Mouse (Mus musculus) right cerebral cortex, postnatal 14 days (tissue): ENCODE results near the gene Vps37d.
"Not testable (repeated sequence)": the region's sequence is repeated elsewhere in the genome, so short reads cannot be mapped to it uniquely, and the experiment has no call there.

Source experiments
- DNase-seq: peaks from one replicate; pipeline ENCODE4 v3.0.0; 2022

The Vps37d gene

GRCm38 (mm10) chr5:135073349-135074150 is 4.5 kb downstream of the Vps37d start:
- no peak for DNase-seq

DNA sequence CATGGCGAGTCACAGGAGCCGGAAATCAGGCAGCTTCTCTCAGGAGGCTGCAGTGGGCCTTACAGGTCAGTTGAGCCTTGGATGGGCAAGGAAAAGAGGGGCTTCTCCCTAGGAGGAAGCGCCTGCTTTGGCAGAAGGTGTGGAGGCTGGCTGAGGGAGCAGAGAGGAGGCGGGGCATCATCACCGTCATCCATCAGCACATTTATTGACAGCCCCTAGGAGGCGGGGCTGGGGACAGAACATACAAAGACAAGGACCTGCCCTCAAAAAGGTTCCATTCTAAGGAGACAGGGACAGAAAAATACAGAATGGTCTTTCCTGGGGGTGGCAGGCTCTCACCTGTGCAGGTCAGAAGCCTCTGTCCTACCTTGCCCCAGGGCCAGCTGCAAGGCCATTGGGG is 5.3 kb downstream of the Vps37d start:
- DNase-seq = no peak

GRCm38 (mm10) chr5:135072061-135072460 is 6.0 kb downstream of the Vps37d start:
- DNase-seq = no peak

DNA sequence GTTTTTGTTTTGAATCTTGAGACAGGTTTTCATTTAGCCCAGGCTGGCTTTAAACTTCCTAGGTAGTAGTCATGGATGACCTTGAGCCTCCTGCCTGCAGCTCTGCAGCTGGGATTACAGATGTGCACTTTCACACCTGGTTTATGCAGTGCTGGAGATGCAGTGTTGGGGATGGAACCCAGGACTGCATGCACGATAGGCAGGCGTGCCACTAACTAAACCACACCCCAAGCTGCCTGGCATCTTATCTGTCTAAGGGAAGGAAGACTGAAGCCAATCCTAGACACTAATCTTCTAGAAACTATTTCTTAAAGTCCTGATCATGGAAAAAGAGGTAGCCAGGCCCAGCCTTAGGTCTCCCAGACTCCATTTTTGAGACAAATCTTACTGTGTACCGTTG is 7.6 kb downstream of the Vps37d start:
- DNase-seq = no peak

DNA sequence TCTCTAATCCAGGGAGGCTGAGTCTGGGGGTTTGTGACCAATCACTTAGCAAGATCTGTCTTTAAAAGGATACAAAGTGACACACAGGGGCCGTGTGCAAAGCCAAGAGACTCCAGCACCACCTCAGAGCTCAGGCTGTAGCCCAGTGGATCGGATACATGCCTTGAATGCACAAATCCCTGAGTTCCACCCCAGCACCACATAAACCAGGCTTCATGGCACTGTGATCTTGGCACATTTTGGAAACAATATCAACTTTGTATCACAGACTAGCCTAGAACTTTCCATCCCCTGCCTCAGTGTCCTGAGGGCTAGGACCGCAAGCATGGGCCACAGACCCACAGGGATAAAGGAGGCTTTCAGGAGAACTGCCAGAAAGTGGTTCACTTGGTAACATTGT is 12.1 kb downstream of the Vps37d start:
- DNase-seq = no peak

DNA sequence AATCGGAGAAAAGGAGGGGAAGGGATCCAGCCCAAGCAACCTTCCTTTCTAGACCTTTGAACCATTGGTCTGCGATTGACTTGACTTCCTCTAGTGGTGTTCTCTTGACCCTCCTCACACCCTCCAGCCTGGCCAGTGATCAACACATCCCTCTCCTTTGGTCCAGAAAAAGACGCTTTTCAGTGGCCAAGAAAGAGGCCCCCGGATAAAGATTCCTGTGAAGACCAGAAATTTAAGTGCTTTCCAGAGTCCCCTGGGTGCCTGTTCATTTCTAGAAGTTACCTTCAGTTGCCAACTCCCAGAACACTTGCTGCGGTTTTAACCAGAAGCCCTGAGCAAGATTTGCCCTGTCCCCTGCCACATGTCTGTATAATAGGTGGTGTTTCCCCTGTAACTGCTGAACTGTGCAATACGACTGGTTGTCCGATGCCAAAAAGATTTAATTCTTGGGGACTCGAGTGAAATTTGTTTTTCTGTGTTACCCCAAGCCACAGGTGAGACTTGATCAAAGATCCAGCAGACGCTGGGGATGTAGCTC is 13.1 kb downstream of the Vps37d start, which contains the start of gene Bud23:
TSS of gene Bud23 (minus strand) at position 51 of the 538 bp plus-strand sequence.
- DNase-seq = not testable (repeated sequence)

DNA sequence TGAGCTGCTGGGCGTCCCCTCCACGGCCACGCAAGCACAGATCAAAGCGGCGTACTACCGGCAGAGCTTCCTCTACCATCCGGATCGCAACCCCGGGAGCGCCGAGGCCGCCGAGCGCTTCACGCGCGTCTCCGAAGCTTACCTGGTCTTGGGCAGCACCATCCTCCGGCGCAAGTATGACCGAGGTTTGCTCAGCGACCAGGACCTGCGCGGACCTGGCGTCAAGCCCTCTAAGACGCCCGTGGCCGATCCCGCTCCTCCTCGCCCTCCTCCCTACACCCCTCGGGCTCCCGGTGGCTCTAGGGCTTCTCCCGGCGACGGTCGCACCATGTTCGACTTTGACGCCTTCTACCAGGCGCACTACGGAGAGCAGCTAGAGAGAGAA is 13.7 kb downstream of the Vps37d start:
- DNase-seq = no peak

GRCm38 (mm10) chr5:135063629-135064381 is 14.3 kb downstream of the Vps37d start, which contains the start of gene Dnajc30:
Dnajc30 (plus strand) TSS chr5:135064202.
- DNase-seq = peak; percentile 99

GRCm38 (mm10) chr5:135053356-135053755 is 24.7 kb downstream of the Vps37d start:
- DNase-seq = no peak

DNA sequence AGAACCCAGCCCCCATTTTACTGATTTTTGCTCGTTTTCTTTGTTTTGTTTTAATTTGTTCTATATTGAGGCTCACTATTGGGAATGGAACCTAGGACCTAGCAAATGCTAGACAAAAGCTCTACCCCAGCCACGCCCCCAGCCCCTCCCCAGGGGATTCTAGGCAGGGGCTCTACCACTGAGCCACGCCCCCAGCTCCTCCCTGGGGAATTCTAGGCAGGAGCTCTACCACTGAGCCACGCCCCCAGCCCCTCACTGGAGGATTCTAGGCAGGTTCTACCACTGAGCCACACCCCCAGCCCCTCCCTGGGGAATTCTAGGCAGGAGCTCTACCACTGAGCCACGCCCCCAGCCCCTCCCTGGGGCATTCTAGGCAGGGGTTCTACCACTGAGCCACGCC is 28.8 kb downstream of the Vps37d start:
- not testable (repeated sequence) for DNase-seq

- no peak for DNase-seq
Measured at GRCm38 (mm10) chr5:135048539-135048938, 29.5 kb downstream of the Vps37d start.

- DNase-seq = no peak
Measured at GRCm38 (mm10) chr5:135044575-135044974, 33.5 kb downstream of the Vps37d start.

- DNase-seq = no peak
Measured at GRCm38 (mm10) chr5:135042105-135042788, 35.8 kb downstream of the Vps37d start.

DNA sequence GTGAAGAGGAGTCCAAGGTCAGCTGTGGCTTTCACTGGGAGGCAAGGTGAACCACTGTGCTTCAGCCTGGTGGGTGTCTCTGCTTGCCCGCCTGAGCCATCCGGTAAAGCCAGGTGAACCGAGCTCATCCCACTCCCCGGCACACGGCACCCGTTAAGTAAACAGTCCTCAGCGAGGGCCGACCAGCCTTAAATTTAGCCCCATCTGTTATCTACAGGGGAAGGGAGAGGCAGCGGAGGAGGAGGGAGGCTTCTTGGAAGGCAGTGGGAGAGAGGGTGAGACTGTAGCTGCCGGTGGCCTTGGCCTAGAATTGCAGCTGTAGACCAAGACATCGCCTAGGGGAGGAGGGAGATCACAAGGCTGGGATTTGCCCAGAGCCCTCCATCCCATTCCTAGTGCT is 37.3 kb downstream of the Vps37d start:
- peak; percentile 43 for DNase-seq

GRCm38 (mm10) chr5:135040059-135040458 is 38.0 kb downstream of the Vps37d start:
- peak; percentile 38 for DNase-seq

DNA sequence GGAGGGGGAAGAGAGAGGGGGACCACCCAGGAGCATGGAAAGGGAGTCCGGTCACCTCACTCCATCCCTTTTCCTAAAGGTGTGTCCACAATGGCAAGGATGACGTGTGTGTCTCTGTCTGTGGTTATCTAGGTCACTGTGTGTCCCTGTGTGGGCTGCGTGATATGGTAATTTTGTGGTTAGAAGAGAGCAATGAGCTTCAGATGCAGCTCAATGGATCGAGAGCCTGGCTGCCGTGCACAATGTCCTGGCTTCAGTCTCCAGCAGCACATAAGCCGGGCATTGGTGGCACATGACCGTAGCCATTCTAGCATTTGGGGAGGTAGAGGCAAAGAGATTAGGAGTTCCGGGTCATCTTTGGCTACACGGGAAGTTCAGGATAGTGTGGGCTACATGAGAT is 38.5 kb downstream of the Vps37d start:
- no peak for DNase-seq

DNA sequence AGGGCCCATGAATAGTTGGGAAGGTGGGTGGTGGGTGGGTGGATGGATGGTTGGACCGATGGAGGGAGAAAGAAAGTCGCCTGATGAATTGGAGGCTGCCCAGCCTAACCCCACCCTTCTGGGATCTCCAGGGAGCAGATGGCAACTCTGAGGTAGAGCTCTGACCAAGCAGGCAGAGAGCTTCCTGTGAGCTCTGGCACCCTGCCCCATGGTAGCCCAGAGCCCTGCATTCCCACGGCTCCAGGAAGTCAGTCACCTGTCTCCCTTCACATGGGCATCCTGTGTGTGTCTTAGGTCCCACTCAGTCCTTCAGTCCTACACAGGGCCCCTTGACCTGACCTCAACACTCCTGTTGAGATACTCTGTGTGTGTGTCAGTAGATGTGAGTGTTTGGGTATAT is 40.1 kb downstream of the Vps37d start:
- no peak for DNase-seq

- peak; percentile 60 for DNase-seq
Measured at GRCm38 (mm10) chr5:135035608-135036359, 42.3 kb downstream of the Vps37d start.

DNA sequence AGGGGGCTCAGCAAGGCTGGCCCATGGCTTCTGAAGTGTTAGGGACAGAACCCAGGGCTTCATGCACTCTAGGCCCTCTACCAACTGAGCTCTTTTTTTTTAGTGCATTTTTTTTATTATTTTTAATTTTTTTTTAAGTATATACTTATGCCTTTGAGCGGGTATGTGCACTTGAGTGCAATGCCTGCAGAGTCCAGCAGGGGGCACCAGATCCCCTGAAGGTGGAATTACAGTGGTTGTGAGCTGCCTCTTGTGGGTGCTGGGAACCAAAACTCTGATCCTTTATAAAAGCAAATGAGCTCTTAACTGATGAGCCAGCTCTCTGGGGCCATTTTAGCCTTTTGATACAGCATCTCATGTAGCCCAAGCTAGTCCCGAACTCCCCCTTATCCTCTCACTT is 43.5 kb downstream of the Vps37d start:
- DNase-seq = no peak

GRCm38 (mm10) chr5:135032581-135032980 is 45.5 kb downstream of the Vps37d start:
- no peak for DNase-seq

- DNase-seq = peak; percentile 76
Measured at GRCm38 (mm10) chr5:135029007-135029854, 48.8 kb downstream of the Vps37d start.
